Mouse (Mus musculus): ENCODE data around the gene Cebpg.

DNA sequence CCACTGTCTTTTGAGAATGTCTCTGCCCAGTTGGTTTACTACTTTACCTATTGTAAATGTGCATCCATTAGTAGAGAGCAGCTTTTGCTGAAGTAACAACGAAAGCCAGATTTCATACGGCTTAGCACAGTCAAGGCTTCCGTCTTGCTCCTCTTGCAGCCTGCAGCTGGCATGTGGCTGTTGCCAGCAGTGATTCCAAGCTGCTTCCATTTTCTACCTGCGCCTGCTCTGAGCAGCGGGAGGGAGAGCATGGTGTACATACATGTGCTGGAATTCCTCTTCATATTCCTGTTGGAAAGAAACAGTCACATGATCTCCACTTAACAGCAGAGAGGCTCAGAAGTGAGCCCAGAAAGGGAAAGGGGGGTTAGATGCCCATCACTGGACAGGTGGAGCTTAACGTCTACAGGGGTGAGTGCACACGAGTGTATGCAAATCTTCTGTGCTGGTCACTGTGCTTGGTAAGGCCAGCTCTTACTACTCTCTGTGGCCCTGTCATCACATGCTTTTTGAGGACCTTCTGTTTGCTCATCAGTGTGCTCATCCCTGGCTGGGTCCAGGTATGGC lies 53.1 kb downstream of the Cebpg start:
- TF ChIP-seq FLI1 (IDR thresholded peaks at IDR 0.05; ENCODE audit: low read length) (no peak), GATA1 (IDR thresholded peaks at IDR 0.05; ENCODE audit: borderline replicate concordance, low read length) (no peak)
